Mouse (Mus musculus): Measurements from ENCODE around the gene Rtn1.

GRCm38 (mm10) chr12:72200828-72201227 lies 208.0 kb downstream of the Rtn1 start:
- TF ChIP-seq EP300 (IDR thresholded peaks at IDR 0.05; ENCODE audit: low read depth), result no peak
- no peak for TF ChIP-seq CTCF (IDR thresholded peaks at IDR 0.05; ENCODE audit: low read depth)
